Mouse (Mus musculus) gastrocnemius, postnatal 14 days (tissue): Measurements from ENCODE around the gene Ptx4. TPM values are rescaled to one million over a fixed set of nuclear protein-coding genes. Genes with fewer than 3 reads are reported as not detected.
A peak's percentile ranks its signal among the peaks of the same experiment; 100 is the strongest.

Source experiments
- DNase-seq: peaks from one replicate; pipeline ENCODE4 v3.0.0; 2021; ENCODE audit warnings: mixed read lengths
- intact Hi-C: fragments of 180-260 bp; cut with DNase I; formaldehyde crosslinking; loops from one replicate; pipeline ENCODE4 v1.15.1; 2025; ENCODE audit warnings: low total_unique reads
- long read RNA-seq, 2 experiments: library from polyadenylated mRNA; stranded (forward); transcript quantifications; one replicate each; pipeline ENCODE4 v2.0.0; 2021
- total RNA-seq, 2 experiments: library from RNA; stranded (reverse); gene quantifications; 2 replicates each; pipeline ENCODE4 v1.2.3; 2021

Ptx4 gene
- total RNA-seq = 1 to 10 TPM; 8.4 to 9.6 TPM
- long read RNA-seq, experiment 1, transcript Ptx4-201 (3 exons, 1,582 nt) = major isoform, 6 of 10 reads
- long read RNA-seq, experiment 1, partial matches to known transcripts = 0 of 10 reads
- long read RNA-seq, experiment 1, other reads (novel, unspliced or antisense) = 4 of 10 reads
- long read RNA-seq, experiment 2, transcript Ptx4-201 (3 exons, 1,582 nt) = major isoform, 8 of 8 reads
- long read RNA-seq, experiment 2, partial matches to known transcripts = 0 of 8 reads
- long read RNA-seq, experiment 2, other reads (novel, unspliced or antisense) = 0 of 8 reads

DNA sequence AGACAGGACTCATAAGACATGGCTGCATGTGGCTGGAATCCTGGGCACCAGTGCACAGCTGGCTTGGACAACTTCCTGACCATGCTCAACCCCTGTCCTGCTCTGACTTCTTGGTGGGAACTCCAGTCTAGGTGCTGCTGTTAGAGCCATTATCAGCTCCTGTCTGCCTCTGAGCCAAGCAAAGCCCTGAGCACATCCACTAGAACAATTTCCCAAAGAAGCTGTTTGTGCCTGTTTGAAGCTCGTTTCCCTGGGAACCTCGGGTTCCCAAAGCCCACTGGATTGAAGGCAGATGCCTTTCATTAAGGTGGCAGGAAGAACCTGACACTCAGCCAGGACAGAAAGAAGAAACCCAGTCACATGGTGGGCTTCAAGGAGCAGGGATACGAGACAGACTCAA lies at the start of gene Ptx4:
Ptx4 (plus strand) TSS at position 355 of the 400 bp plus-strand sequence.
- DNase-seq = peak; percentile 23
- intact Hi-C loops = loop anchor here (10.0 kb wide), 1 partner anchor 164 kb away; no protein-coding TSS in a partner anchor

DNA sequence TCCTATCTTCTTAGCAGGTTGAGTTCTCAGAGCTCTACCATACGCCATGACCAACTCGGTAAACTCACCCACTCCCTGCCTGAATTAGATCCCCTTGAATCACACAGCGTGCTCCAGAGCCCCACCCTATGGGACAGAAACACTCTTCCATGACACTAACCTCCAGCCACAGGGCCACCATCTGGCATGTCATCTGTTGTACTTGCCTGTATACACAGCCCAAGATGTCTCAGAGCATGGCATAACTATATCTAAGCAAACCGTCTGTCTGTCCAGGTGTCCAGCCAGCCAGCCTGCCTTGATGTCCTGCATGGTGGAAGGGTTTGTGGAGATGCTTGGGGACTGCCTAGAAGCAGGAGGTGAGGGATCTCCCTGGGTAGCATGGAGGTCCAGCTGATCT lies 43.7 kb upstream of the Ptx4 start:
- intact Hi-C loops = no loop called here
- no peak for DNase-seq

DNA sequence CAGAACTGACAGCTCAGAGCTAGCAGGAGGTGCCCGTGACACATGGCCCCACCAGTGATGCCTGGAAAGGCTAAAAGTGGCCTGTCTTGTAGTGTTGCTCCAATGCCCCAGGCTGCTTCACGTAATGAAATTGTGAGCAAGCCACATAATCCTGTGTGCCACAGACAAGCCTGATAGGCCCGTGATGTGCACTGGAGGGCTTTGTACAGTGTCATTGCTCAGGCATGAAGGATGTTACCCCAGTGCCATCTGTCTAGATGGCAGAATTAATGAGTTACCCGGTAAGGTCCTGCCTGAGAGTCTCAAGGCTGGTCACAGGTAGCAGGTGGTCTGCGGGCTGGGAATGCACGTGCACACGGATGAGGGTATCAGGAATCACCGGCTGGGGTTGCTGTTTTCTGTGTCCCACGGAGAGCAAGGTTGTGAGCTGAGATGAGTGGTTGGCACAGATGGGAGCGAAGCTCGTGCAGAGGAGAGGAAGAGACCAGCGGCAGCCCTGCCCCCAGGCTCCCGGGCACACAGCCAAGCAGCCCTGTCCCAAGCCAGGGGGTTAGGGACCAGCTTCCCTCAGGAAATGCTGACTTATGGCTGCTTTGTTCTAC lies 42.7 kb upstream of the Ptx4 start:
- intact Hi-C loops = no loop called here
- peak; percentile 69 for DNase-seq

DNA sequence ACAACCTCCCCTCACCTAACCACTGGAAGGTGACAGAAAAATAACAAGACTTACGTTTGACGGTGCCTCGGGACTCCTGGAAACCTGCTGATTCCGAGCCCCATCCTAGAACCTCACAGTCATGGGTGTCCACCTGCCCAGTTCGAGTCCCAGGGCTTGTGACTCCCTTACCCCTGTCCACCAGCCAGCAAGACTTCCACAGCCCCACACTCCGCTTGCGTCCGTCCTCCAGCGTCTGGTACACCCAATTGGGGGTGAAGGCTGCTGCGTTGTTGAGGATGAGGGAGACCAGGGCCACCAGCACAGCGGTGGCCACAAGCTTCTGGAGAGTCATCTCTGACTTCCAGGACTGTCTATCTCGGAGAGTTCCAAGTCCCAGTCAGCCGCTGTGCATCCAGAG lies 40.4 kb upstream of the Ptx4 start:
- intact Hi-C loops = no loop called here
- DNase-seq = no peak

DNA sequence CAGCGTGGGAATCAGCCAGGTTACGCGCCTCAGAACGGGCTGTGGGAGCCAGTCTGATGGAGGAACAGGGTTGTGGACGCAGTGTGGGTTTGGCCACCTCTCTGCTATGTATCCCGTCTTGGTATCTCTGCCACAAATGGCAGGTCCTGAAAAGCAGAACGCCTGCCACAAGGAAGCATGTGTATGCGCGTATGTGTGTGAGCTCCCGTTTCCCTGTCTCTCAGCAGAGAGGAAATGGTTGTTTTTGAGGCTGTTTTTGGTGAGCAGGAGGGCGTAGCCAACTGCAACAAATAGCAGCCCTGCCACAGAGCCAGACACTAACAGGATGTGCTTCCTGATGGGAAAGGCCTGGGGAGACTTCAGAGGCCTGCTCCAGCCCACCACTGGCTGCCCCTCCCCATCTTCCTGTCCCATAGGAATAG lies 39.6 kb upstream of the Ptx4 start:
- peak; percentile 63 for DNase-seq
- intact Hi-C loops = no loop called here

DNA sequence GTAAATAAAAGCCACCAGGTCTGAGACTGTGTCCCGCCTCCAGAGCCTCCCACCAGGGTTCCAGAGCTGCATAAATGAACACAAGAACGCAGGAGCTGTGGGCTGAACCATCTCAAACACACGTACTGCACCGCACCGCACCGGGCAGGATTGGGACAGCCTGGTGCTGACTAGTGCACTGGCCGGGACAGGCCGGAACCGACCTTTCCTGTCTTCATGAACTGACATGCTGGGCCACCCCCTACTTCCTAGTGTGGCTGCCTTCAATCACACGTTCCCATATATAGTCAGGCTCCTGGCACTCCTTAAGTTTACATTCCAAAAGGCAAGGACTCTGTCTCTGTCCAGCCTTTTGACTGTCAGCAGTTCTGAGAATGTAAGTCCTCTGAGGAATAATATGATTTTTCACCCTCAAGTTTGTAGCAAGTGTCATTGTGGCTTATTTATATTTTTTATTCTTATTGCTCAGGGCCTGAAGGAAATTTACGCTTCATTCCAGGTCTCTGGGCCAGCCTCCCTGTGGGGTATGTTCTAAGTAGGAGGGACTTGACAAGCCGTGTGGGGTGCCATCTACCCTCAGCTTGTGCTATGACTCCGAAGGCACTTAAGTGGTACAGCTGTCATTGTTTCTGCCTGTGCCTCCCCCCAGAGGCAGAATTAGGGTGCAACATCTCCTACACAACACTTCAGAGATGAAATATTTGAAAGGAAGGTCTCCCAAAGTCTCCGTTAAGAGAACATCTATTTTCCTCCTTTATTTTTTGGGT lies 38.3 kb upstream of the Ptx4 start:
- intact Hi-C loops = no loop called here
- DNase-seq = no peak

DNA sequence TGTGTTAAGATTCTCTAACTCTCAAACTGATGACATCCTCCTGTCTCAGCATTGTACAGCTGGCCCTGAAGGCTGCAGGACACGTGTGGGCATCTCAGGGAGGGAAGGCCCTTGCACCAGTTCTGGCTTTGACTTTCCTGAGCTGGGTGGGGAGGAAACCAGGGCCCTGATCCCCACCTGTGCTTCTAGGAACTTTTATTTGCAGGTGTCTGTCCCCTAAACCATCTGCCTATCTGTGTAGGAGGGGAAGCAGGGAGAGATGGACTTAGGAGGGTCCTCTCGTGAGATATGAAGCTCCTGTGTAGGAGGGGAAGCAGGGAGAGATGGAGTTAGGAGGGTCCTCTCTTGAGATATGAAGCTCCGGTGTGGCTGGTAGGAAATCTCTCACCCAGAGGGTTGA lies 37.7 kb upstream of the Ptx4 start:
- DNase-seq = no peak
- intact Hi-C loops = no loop called here

DNA sequence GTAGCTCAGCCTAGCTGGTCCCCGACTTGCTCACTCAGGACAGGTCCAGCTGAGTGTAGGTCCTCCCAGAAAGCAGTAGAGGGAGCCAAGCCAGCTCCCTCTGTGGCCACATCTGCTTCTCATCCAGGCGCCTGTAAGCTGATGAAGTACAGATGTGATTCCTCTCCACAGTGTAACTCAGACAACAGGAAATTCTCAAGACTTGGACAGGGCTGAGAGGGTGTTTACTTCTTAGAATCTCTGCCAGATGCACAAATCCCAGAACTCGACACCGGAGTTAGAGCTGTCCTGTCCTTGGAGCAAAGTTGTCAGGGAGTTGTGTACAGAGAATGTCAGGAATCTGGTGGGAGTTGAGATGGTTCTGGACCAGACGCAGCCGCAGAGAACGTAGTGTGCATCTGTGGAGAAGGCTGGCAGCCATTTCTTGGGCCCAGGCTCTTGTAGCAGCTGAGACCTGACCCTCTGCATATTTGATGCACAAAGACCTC lies 37.1 kb upstream of the Ptx4 start, which contains the start of gene Tmem204:
Tmem204 (minus strand) TSS at position 148 of the 488 bp plus-strand sequence.
- intact Hi-C loops = no loop called here
- DNase-seq = peak; percentile 69

DNA sequence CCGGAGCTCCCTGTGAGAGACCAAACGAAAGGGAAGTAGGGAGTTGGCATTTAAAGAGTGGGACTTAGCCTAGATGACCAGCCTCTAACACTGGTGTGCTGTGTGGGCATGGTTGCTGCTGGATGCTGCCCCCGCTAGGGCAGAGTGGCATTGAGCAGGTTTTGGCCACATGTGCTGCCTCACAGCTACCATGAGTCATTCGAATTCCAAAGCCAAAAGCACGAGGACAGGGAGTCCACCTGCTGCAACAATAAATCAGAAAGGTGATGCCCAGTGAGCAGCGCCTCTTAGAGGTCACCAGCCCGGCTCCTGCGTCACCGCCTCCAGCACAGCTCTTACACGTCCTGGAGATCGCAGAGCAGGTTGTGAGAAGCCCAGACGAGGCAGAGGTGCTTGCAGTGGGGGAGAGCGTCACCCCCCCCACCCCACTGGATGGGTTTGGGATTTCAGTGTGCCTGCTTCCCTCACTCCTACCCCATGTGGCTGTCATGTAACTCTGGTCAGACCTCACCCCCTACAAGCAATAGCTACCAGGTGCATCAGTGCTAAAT lies 35.6 kb upstream of the Ptx4 start:
- intact Hi-C loops = no loop called here
- DNase-seq = peak; percentile 50

DNA sequence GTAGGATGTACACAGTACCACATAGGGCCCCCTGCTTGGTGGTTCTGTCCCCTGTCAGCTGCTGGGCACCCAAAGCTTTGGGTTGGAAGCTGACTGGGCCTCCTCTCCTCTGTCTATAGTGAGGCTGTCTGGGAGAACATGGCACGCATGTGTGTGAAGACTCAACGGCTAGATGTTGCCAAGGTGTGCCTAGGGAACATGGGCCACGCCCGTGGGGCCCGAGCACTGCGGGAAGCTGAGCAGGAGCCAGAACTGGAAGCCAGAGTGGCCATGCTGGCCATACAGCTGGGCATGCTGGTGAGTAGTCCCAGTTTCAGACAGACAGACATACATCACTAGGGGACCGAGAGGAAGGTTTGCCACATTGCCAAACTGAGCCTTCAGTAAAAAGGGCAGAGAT lies 33.8 kb upstream of the Ptx4 start:
- DNase-seq = no peak

DNA sequence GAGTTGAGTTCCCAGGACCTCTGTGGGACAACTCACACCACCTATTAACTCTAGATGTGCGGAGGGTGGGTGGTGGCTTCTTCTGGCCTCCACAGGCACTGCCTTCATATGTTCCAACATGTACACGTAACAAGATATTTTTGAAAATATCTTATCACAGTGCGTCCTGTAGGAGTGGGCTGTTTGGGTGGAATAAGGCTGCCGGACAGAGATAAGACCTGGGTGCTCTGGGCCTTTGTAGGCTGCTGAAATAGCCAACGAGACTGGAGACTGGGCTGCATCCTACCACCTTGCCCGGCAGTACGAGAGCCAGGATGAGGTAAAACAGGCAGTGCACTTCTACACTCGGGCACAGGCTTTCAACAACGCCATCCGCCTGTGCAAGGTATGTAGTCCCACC lies 31.4 kb upstream of the Ptx4 start:
- no peak for DNase-seq
- intact Hi-C loops = no loop called here

More for the DNA sequence above, 33.8 kb upstream of the Ptx4 start:
- intact Hi-C loops = no loop called here

DNA sequence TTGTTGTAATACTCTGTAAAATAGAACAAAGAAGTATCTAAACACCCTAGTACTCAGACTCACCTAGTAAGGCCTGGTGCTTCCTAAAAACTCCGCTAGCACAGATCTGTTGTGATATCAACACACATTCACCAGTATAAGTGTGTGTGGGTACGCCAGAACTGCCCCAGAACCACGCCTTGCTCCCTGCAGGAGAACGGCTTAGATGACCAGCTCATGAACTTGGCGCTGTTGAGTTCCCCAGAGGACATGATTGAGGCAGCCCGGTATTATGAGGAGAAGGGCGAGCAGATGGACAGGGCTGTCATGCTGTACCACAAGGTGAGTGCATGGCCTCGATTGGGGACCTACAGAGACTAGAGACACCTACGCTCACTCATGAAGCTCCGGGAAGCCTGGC lies 30.1 kb upstream of the Ptx4 start:
- intact Hi-C loops = no loop called here
- DNase-seq = no peak

DNA sequence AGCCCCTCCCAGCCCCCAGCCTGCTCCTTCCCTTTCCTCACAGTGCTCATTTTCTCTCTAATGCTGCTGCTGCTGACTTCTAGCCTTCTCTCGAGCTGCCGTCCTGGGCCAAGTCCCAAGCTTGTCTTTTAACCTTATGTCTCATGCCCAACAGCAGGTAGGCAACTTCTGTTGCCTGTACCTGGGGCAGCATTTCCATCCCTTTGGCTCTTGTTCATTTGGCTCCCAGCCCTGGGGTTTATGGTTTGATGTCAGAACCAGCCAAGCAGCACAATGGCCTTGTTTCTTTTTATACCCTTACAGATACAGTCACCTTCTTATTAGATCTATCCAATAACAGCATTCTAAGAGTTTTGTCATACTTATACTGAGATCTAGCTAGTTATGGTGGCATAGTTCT lies 24.3 kb upstream of the Ptx4 start:
- intact Hi-C loops = no loop called here
- no peak for DNase-seq

DNA sequence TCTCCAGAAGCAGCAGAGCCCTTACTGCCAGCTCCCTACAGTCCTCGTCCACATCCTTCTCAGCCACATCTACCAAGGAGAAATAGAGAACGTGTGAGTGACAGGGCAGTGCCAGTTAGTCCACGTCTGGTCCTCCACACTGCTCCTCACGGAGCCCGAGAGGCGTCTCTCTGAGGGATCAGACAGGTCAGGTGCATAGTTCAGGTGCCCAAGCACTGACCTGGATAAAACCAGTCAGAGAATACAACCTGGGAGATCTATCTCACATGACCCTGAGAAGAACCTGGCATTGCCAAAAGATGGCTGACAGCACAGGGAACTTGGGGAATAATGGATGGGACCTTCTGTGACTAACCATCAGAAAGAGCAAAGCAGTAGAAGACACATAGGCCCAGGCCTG lies 20.5 kb upstream of the Ptx4 start:
- no peak for DNase-seq
- intact Hi-C loops = no loop called here

DNA sequence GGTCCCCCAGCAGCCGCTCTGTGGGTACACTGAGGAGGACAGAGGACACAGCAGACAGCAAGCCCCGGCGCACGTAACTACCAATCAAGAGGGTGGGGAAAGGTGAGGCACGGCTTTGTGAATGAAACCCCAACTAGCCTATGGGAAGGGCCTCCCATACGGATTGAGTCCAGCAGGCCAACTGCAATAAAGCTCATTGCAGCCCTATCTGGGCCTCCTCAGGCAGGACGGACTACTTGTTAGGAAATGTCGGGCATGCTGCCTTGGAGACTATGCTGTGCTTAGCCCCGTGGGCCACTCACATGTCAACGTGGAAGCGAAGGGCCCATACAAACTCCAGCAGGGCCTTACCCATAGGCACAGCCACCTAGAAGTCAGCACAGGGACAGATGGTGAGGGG lies 19.2 kb upstream of the Ptx4 start:
- DNase-seq = no peak
- intact Hi-C loops = no loop called here

DNA sequence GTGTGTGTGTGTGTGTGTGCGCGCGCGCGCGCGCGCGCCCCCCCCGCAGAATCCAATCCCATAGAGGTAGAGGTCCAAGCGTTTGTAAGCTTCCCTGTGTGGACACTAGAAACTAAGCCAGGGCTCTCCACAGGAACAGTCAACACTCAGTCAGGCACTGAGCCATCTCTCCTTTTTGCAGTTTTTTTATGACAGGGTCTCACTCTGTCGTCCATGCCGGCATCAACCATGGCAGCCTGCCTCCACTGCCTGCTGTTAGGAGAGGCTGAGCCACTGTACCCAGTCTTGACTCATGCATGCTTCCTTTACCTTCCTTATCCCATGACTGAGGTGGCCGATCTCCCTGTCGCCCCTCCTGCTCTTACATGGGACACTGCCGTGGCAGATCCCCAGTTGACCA lies 12.8 kb upstream of the Ptx4 start:
- DNase-seq = no peak

DNA sequence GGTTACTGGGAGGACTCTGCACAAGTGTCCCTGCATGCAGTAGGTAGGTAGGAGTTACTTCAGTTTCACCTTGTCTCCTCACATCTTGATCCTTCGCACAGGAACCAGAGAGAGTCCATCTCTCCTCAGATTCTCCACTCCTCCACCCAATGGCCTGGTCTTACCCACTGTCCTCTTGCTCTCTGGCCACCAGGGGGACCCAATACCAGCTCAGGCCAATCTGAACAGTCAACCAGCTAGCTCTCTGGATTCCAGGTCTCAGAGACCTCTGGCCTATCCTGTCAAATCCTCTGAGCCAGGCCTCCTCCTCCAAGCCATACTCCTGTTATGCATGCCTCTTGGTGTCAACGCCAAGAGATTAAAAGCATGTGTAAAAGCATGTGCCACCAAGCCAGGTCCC lies 11.0 kb upstream of the Ptx4 start:
- DNase-seq = peak; percentile 32

More for the DNA sequence above, 12.8 kb upstream of the Ptx4 start:
- intact Hi-C loops = loop anchor here (2.0 kb wide), 1 partner anchor 15 kb away; no protein-coding TSS in a partner anchor

DNA sequence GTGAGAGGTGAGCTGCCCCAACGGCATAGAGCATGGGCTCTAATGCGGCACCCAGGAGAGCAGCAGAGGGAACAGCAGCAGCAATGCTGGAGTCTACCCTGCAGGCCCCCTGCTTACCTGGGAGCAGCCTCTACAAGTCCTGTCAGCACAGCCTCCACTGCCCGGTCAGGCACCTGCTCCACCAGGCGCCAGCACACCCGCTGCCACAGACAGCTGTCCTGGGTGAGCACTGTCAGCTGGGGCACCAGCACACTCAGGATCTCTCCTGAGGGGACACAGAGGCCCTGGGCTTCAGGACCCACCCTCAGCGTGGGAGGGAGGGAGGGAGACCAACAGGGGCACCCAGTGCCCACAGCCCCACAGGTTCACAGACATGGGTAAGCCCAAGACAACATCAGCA lies 10.0 kb upstream of the Ptx4 start:
- intact Hi-C loops = no loop called here
- no peak for DNase-seq

More for the DNA sequence above, 11.0 kb upstream of the Ptx4 start:
- intact Hi-C loops = loop anchor here (2.0 kb wide), 1 partner anchor 17 kb away; no protein-coding TSS in a partner anchor

DNA sequence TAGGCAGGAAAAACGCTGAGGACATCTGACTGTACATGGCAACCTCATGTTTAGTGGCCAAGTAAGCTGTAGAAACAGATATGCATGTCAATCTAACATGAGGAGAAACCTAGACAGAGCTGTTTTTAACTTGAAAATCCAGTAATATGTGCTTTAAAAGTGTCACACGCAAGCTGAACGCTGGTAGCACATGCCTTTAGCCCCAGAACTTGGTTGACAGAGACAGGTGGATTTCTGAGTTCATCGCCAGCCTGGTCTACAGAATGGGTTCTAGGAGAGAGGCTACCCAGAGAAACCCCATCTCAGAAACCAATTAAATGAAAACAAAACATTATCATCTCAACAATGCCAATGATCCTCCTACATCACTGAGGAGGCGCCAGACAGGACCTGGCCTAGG lies 9.3 kb upstream of the Ptx4 start:
- intact Hi-C loops = no loop called here
- no peak for DNase-seq
